Mouse (Mus musculus) T-helper 17 cell (primary cell): ENCODE results near the gene Ocel1.

ENCODE experiments used
- in situ Hi-C, 2 experiments: fragments of 300-600 bp; cut with MboI, MseI; formaldehyde crosslinking; loops; 1 replicate in 1 of 2; 2 replicates in 1 of 2; pipeline ENCODE4 v1.15.1; 2025; ENCODE audit warnings: high pct_unique_total_duplicates in 2 of 2

The Ocel1 gene

GRCm38 (mm10) chr8:71403107-71403885 is 32.2 kb downstream of the Ocel1 start:
- in situ Hi-C loops: no loop called here

DNA sequence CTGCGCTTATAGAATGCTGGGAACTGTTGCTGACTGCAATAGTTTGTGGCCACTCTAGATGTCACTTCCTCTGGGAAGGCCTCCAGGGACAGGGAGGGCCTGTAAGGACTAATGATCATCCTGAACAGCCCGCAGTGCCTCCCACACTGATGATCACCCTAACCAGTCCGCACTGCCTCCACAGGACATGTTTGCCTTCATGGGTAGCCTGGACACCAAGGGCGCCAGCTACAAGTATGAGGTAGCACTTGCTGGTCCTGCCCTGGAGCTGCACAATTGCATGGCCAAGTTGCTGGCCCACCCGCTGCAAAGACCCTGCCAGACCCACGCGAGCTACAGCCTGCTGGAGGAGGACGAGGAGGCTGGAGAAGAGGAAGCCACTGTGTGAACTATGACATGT is 32.9 kb downstream of the Ocel1 start:
- in situ Hi-C loops: no loop called here

DNA sequence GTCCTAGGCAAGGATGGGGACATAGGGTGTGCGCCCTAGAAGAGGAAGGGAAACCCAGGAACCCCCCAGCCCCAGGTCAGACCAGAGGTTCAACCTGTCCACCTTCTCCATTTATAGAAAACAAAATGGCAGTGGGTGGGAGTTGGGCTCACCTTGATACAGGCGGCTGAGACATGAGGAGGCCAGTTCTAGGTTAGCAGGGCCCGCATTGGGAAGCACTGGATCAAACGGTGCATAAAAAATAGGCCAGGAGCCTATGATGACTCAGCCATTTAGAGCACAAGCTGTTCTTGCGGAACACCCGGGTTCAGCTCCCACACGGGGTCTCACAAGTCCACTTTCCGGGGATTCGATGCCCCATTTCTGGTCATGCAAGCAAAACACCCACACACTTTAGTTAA is 33.9 kb downstream of the Ocel1 start:
- in situ Hi-C loops: loop anchor here in 1 of 2 experiments (5.0 kb wide), 2 partner anchors 33 to 68 kb away; partner anchors contain the start of gene Ocel1

DNA sequence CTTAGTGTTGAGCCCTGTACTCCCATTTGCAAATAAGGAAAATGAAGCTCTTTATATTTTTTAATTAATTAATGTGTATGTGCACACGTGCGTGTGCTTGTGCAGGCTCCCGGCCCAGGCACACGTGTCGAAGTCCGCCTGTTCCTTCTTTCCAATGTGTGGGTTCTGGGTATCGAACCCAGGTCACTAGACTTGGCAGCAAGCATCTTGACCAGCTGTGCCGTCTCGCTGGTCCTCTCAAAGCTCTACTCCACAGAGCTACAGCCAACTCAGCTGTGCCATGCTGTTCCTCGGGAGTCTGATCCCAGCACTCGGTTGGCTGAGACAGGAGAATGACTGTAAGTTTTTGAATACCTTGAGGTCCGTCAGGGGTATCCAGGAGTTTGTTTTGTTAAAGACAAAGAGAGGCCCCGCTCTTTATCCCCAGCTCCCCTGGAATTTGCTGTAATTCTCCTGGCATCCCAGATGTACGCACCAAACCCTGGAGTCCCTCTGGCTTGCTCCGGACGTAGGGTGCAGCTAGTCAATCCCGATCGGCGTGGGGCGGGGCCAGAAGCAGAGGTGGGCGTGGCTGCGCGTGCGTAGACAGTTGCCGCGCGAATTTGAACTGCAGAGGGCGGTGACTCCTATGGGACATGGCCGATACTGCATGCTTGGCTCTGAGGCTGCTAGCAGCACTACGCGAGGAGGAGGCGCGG is 34.5 kb downstream of the Ocel1 start, which contains the start of gene Ankle1:
Gene Ankle1 (plus strand): TSS at position 610 of the 698 bp plus-strand sequence.
- in situ Hi-C loops: loop anchor here in 1 of 2 experiments (5.0 kb wide), 2 partner anchors 33 to 68 kb away; partner anchors contain the start of gene Ocel1

GRCm38 (mm10) chr8:71406099-71407015 is 35.3 kb downstream of the Ocel1 start:
- in situ Hi-C loops: loop anchor here in 1 of 2 experiments (5.0 kb wide), 2 partner anchors 34 to 69 kb away; partner anchors contain the start of gene Ocel1

GRCm38 (mm10) chr8:71407441-71407840 is 36.3 kb downstream of the Ocel1 start:
- in situ Hi-C loops: loop anchor here in 1 of 2 experiments (5.0 kb wide), 2 partner anchors 35 to 70 kb away; partner anchors contain the start of gene Ocel1

GRCm38 (mm10) chr8:71408231-71408630 is 37.1 kb downstream of the Ocel1 start:
- in situ Hi-C loops: loop anchor here in 1 of 2 experiments (5.0 kb wide), 2 partner anchors 36 to 71 kb away; partner anchors contain the start of gene Ocel1

DNA sequence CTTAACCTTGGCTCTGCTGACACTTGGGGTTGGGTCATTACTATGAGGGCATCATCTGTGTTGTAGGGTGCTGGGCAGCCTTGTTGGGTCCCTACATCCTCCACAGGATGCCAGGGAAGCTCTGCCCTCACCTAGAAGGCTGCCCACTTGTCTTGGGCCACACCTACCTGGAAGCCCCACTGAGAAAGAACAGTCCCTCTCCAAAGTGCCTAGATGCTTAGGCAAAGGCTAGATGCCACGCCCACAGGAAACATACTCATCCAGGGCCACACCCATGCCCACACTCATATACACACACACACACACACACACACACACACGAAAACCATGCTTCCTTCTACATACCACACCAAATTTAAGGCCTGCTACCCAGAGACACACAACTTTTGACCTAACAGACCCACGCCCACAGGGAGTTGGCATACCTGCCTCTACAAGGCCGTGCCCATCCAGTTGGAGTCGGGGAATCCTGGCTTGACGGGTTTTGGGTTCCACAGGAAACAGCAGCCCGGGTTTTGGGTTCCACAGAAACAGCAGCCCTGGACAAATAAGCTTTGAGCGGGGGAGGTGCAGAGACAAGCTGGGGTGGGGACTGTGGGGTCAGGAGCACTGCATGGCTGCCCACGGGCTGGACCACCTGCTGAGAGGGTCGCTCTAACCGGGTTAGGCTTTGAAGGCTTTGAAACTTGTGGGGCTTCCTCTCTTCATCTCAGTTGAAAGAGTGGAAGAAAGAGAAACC is 40.6 kb downstream of the Ocel1 start:
- in situ Hi-C loops: loop anchor here in 1 of 2 experiments (5.0 kb wide), 1 partner anchor 1116 kb away; no protein-coding TSS in a partner anchor

- in situ Hi-C loops: no loop called here
These were observed 51.0 kb downstream of the Ocel1 start for GRCm38 (mm10) chr8:71422121-71422520.
